Mouse (Mus musculus): ENCODE results near the gene Sumf1. TPM values are rescaled to one million over a fixed set of nuclear protein-coding genes. Genes with fewer than 3 reads are reported as not detected.

The Sumf1 gene
- total RNA-seq, 2 experiments from 2014 or later, result 22.1 to 24.5 TPM

DNA sequence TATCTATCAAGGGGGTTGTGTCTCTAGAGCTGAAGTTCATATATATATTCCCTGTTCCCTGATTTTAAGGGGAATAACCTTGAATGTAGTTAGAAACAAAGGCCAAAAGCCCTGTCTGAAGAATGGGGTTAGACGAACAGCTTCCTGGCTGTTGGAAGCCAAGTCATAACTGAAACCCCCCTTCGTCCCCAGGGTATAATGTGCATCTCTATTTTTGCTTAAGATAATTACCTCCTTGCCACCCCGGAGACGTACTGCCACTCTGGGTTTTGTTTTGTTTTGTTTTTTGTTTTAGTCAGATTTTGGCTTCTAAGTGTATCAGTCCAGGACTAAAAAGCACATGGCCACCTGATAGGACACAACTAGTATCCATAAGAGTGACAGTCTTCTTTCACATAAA is 31.1 kb downstream of the Sumf1 start:
- intact Hi-C loops (cut with DNase I), result no loop called here
- no peak for DNase-seq (ENCODE audit: low spot score in 2 of 2)

- intact Hi-C loops (cut with DNase I), result no loop called here
- DNase-seq (ENCODE audit: low spot score in 2 of 2), result peak; percentile 47 to 56
These were observed 32.6 kb downstream of the Sumf1 start for GRCm38 (mm10) chr6:108152661-108153269.

GRCm38 (mm10) chr6:108152081-108152480 is 33.3 kb downstream of the Sumf1 start:
- no peak for DNase-seq (ENCODE audit: low spot score in 2 of 2)
- intact Hi-C loops (cut with DNase I), result no loop called here

DNA sequence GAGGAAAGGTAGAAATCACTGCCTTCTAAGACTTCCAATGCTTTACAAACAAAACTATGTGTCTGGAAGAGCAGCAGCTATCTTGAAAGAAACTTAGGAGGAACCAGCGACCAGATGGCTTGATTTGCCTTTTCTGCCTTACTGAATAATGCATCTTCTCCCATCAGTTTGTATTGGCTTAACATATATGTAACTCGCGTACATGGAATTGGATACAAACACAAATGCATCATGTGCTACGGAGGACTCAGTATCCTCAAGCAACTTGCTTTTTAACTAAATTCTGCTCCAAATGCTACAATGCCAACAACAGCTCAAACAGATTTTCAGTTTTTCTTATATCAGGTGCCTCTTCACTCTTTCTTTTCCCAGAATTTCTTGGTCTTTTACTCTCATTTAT is 36.1 kb downstream of the Sumf1 start:
- DNase-seq (ENCODE audit: low spot score in 2 of 2), result no peak
- intact Hi-C loops (cut with DNase I), result no loop called here

DNA sequence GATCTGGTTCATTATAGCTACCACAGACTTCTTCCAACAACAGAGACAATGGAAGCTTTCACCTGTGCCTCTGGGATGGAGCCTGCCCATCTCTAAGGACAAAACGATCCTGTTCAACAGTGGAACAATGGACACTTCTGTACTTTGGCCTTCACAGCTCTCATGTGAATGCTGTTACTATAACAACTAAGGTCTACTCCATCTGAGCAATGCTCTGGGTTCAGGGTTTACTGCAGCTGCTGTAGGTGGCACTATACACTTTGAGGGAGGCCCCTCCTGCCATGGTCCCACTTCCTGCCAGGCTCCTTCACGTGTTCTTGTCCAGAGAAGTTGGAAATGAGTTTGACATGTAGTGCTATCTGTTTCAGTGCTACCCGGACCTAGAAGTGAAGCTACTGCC is 36.9 kb downstream of the Sumf1 start:
- DNase-seq (ENCODE audit: low spot score in 2 of 2), result no peak
- intact Hi-C loops (cut with DNase I), result no loop called here

- intact Hi-C loops (cut with DNase I), result no loop called here
- no peak for DNase-seq (ENCODE audit: low spot score in 2 of 2)
These were observed 38.7 kb downstream of the Sumf1 start for GRCm38 (mm10) chr6:108146637-108147036.

DNA sequence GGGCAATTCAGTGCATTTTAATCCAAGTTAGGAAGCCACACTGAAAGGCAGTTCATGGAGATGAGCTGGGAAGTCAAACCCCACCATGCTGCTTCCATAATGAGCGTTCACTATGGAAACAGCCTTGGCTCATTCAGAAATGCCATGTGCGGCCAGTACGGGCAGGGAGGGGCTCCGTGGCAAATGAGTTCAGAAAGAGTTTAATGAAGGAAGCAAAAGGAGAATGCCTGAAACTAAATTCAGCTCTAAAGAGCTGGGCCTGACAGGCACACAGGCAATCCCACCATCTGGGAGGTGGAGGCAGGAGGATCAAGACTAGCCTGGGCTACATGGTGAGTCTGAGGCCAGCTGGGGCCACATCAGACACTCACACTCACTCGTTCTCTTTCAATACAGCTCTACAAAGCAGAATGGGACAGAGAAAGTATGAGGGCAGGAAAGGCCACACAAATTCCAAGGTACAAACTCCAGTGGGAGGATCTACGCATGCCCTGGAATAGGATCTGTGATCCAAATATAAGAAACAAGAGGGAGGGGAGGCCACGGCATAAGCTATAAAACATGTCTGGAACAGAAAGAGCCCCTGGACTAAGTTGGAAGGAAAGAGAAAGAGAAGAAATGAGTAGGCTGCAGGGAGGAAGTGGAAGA is 39.3 kb downstream of the Sumf1 start:
- DNase-seq (ENCODE audit: low spot score in 2 of 2), result no peak
- intact Hi-C loops (cut with DNase I), result no loop called here

- intact Hi-C loops (cut with DNase I), result no loop called here
- no peak for DNase-seq (ENCODE audit: low spot score in 2 of 2)
These were observed 40.1 kb downstream of the Sumf1 start for GRCm38 (mm10) chr6:108145241-108145640.

- intact Hi-C loops (cut with DNase I), result no loop called here
- peak; percentile 27 to 33 for DNase-seq (ENCODE audit: low spot score in 2 of 2)
These were observed 42.6 kb downstream of the Sumf1 start for GRCm38 (mm10) chr6:108142796-108143195.

DNA sequence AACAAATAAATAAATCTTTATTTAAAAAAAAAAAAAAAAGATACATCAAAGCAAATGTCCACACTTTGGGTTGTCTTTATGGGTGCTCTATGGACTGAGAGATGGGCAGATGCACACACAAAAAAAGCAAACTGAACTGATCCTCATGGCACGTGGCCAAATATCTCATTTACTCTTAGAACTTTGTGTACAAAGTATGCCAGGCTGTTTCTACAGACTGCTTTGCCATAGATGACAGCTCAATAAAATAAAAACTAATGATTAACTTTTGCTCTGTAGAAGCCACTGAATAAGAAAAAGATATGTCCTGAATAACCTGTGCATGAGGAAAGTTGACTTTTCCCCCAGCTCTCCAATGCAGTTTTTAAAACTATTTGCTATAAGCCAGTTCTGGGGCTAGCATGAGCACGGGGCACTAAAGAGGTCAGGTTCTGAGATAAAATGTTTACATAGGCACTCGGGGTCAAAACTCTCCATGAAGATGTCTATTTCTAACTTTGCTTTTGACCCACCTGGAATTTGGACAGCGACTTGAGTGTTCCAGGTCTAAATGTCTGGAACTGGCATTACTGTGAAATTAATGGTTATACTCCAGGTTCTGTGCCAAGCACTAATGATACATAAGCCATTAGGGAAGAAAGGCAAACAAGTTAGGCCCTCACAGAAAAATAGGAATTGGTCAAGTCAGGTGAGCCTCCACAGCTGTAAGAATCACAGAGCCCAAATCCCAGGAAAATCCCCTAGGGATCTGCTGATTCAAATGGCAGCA is 44.5 kb downstream of the Sumf1 start:
- no peak for DNase-seq (ENCODE audit: low spot score in 2 of 2)

GRCm38 (mm10) chr6:108137031-108137430 is 48.4 kb downstream of the Sumf1 start:
- intact Hi-C loops (cut with DNase I), result no loop called here
- no peak for DNase-seq (ENCODE audit: low spot score in 2 of 2)

More for the DNA sequence above, 44.5 kb downstream of the Sumf1 start:
- intact Hi-C loops (cut with DNase I), result no loop called here

GRCm38 (mm10) chr6:108136286-108136685 is 49.1 kb downstream of the Sumf1 start:
- DNase-seq (ENCODE audit: low spot score in 2 of 2), result no peak
- intact Hi-C loops (cut with DNase I), result no loop called here

- intact Hi-C loops (cut with DNase I), result loop anchor here (5.0 kb wide), 1 partner anchor 55 kb away; no protein-coding TSS in a partner anchor
- no peak for DNase-seq (ENCODE audit: low spot score in 2 of 2)
These were observed 53.0 kb downstream of the Sumf1 start for GRCm38 (mm10) chr6:108132268-108132935.

DNA sequence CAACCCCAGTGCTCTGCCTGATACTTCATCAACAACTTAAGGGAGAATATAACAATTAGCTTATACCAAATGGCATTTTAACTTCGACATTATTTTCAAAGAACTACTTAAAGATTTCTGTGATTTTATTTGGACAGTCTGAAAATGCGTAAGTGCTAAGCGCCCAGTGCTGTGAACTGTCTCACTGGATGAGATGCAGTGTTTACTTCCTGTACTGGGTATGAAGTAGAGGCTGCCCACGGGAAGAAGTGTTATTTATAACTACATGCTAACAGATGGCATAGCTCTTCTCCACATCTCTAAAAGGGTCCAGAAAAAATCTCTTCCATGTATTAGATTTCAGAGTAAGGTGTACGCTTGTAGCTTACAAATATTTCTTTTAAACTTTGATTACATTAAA is 54.7 kb downstream of the Sumf1 start:
- no peak for DNase-seq (ENCODE audit: low spot score in 2 of 2)
- intact Hi-C loops (cut with DNase I), result loop anchor here (5.0 kb wide), 1 partner anchor 53 kb away; no protein-coding TSS in a partner anchor

DNA sequence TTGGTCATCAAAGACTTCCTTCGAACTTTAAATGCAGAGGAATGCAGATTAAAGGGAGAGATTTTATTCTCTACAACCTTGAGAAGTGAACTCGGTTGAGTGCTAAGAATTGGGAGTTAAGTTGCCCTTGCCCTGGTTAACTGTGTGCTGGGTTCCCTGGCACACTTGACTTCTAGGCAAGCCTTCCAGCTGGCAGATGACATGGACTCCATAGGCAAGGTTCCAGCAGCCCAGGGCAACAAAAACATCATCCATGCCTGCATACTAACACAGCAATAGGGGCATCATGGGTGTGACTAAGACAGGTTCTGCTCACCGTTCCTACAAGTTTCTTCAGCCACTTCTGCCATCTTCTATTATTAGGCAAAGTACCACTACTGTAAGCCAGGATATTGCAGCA is 58.8 kb downstream of the Sumf1 start:
- intact Hi-C loops (cut with DNase I), result no loop called here
- DNase-seq (ENCODE audit: low spot score in 2 of 2), result no peak

GRCm38 (mm10) chr6:108125474-108125873 is 59.9 kb downstream of the Sumf1 start:
- no peak for DNase-seq (ENCODE audit: low spot score in 2 of 2)
- intact Hi-C loops (cut with DNase I), result no loop called here

DNA sequence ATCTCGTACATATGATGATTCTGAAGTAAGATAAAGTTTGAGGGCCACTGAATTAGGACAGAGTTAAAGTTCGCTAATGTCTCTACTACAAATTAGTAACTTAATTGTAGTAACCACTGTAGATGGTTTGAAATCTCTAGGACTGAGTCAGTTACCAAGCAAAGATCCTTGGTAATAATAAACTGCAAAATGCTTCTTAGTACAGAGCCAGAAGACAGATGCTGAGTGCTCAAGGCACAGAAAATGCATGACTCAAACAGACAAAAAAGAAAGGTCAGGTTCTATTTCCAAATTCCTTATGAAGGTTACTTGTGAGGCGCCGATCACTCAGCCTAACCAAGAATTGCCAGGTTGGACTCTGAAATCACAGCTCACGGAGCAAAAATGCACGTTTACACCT is 67.5 kb downstream of the Sumf1 start:
- DNase-seq (ENCODE audit: low spot score in 2 of 2), result no peak
- intact Hi-C loops (cut with DNase I), result no loop called here

DNA sequence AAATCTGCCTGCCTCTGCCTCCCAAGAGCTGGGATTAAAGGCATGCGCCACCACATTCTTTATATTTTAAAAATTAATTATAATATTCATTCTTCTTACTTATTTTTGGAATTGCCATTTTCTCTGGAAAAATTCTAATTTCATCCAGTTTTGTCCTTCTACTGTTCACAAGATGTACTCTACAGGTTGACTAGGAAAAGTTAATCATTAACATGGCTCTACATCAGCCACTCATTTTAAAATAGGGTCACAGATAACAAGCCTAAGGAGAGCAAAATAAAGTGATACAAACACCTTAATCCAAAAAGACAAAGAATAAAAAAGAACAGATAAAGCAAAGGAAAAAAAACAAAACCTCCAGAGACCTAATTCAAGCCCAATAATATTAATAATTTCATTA is 70.4 kb downstream of the Sumf1 start:
- no peak for DNase-seq (ENCODE audit: low spot score in 2 of 2)
- intact Hi-C loops (cut with DNase I), result no loop called here

GRCm38 (mm10) chr6:108111693-108112092 is 73.7 kb downstream of the Sumf1 start:
- DNase-seq (ENCODE audit: low spot score in 2 of 2), result no peak
- intact Hi-C loops (cut with DNase I), result no loop called here

DNA sequence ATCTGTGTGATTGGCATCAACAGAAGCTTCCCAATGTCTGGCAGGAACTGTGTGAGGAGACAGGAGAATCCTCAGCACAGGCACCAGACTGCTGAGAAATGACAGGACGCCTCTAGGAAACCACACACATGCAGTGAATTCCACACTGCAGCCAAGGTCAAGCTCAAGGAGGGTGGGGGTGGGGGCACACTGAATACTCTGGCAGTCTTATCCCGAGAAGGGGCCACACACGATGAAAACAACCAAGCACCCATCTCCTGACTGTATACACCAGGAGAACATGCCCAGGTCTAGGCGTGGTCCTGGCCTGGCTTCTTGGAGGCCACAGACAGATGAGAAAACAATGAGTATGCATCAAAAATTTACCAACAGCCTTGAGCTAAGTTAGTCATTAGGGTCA is 75.0 kb downstream of the Sumf1 start:
- intact Hi-C loops (cut with DNase I), result no loop called here
- DNase-seq (ENCODE audit: low spot score in 2 of 2), result no peak

All from left cerebral cortex, postnatal 36 days (tissue).